Mouse (Mus musculus) hindlimb bud, embryonic 11.5 days (tissue): ENCODE measurements around the gene Cib1.

Experiments
- DNase-seq: peaks from one replicate; pipeline ENCODE4 v3.0.0-alpha.2; 2012; ENCODE audit warnings: low read depth, low spot score; ENCODE audit errors: extremely low spot score

The Cib1 gene

DNA sequence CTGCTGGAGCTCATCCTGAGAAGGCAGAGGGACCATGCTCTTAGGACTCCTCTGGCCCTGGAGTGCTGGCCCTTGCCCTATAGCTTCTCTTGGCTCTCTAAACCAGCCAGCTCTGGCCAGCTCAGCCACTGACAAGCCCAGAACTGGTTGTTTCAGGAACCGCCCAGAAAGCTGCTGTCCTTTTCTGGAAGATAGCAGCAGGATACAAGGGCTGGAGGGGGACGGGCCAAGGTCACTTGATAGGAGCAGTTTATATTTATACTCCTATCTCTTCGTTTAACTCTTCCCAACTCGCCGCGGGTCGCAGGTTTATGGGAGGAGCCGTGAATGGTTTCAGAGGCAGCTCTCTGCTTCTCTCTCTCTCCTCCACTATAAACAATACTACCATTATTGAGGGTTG is 46.6 kb downstream of the Cib1 start:
- no peak for DNase-seq

DNA sequence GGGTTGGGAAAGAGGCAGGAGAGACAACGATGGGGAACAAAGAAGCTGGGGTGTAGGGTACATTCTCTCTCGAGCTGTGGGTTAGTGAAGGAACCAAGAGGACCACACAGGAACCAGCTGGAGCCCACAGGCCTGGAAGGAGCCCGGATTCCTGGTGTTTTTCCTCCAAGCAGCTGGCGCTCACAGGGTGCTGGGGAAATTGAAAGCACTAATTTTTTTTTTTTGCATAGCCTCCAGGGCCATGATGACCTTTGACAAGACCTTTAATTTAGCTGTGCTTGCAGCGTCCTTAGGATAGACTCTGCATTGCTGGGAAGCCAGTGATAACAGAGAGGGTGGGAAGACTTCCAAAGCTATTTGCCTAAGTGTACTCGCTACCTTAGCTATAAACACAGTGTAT is 47.6 kb downstream of the Cib1 start:
- no peak for DNase-seq

DNA sequence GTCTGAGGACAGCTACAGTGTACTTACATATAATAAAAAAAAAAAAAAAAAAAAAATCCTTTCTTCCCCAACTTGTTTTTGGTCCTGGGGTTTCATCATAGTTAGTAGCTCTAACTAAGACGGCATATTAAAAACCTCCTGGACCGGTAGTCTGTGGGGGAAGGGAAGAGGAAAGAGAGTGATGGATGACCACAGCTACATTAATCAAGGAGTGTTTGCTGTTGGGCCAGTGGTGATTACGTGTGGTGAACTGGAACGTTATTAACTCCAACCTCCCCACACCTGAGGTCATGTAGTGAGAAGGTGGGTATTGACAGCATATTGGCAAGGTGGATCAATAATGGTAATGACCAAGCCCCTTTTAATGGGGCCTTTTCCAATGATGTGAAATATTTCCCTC is 48.1 kb downstream of the Cib1 start:
- no peak for DNase-seq

DNA sequence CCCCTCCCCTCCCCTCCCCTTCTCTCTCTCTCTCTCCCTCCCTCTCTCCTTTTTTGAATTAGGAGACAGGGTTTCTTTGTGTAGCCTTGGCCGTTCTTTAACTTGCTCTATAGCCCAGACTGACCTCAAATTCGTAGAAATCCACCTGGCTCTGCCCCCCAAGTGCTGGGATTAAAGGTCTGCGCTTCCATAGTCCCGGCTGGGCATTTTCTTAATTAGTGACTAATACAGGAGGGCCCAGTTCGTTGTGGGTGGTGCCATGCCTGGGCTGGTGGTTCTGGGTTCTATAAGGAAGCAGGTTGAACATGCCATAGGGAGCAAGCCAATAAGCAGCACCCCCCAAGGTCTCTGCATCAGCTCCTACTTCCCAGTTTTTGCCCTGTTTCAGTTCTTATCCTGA is 48.6 kb downstream of the Cib1 start:
- no peak for DNase-seq

DNA sequence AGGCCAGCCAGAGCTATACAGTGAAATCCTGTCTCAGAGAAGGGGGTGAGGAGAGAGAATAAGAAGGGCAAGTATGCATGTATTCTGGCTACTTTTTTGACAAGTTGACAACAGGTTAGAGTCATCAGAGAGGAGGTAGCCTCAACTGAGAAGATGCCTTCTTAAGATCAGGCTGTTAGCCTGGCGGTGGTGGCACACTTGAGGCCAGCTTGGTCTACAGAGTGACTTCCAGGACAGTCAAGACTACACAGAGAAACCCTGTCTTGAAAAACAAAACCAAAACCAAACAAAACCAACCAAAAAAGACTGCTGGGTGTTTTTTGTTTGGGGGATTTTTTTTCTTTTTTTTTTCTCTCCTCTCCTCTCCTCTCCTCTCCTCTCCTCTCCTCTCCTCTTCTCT is 49.1 kb downstream of the Cib1 start:
- DNase-seq: no peak

DNA sequence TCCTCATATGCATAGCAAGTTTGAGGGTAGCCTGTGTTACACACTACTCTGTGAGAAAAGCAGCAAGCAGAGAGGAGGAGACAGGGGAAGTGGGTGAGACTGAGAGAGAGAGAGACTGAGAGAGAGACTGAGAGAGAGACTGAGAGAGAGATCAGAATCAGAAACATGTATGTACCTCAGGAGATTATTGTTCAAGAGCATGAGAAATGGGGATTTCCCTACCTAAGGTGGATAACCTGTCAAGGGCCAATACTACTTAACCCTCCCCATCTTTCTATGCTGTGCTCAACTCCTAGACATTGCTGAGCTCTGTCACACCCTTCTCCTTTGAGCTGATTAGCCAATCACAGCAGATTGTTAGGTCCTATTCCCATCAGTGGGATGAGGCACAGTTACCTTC is 50.5 kb downstream of the Cib1 start:
- DNase-seq: no peak

DNA sequence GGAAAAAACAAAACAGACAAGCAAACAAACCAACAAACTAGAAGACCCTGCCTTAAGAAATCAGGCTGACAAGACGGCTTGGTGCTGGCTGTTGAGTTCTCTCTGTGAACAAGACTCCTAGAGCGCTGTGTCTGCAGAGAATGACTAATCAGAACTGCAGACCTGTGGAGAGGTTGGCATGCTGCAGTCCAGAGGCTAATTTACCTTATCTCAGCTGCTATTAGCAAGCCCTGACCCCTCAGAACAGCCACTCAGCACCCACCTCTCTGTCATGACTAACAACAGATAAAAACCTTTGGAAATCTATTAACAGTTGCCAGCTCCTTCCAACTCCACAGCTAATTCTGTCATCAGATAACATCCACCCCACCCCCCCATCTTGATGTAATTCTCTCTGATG is 51.5 kb downstream of the Cib1 start:
- no peak for DNase-seq

DNA sequence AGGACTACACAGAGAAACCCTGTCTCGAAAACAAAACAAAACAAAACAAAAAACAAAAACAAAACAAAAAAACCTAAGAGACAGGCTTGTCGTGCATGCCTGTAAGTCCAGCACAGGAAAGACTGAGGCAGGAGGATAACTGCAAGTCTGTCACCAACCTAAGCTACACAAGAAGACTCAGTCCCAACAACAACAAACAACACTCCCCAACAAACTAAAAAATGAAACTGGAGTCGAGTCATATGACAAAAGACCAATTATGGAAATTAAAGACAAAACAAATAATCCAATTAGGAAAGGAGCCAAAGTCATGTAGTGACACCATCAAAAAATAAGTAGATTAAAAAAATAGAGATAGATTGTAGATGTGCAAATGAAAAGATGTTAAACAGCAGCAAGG is 52.4 kb downstream of the Cib1 start:
- DNase-seq: no peak

DNA sequence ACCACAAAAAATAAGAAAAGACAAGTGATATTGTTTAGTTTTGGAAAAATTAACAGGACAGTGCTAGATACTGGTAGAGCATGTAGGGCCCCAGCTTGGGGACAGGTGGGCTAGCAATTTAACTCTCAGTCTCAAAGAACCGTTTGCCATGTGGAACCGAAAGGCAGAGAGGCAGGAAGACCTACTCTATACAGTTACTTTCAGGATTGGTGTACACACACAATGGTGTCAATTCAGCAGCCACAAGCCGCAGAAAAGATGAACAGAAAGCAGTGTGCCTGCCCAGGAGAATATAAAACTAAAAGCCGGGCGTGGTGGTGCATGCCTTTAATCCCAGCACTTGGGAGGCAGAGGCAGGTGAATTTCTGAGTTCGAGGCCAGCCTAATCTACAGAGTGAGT is 52.8 kb downstream of the Cib1 start:
- no peak for DNase-seq

DNA sequence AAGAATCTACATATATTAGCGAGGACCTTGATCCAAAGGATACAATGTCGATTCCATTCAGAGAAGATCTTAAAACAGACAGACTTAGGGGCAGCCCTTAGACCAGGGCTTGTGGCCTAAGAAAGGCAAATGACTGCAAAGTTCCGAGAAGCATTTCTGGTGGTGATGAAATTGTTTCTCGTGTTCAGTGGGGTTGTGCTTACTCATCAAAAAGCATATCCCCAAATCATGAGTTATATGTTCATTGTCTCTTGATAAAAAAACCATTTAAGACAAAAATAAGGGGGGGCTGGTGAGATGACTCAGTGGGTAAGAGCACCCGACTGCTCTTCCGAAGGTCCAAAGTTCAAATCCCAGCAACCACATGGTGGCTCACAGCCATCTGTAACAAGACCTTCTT is 53.3 kb downstream of the Cib1 start:
- no peak for DNase-seq

DNA sequence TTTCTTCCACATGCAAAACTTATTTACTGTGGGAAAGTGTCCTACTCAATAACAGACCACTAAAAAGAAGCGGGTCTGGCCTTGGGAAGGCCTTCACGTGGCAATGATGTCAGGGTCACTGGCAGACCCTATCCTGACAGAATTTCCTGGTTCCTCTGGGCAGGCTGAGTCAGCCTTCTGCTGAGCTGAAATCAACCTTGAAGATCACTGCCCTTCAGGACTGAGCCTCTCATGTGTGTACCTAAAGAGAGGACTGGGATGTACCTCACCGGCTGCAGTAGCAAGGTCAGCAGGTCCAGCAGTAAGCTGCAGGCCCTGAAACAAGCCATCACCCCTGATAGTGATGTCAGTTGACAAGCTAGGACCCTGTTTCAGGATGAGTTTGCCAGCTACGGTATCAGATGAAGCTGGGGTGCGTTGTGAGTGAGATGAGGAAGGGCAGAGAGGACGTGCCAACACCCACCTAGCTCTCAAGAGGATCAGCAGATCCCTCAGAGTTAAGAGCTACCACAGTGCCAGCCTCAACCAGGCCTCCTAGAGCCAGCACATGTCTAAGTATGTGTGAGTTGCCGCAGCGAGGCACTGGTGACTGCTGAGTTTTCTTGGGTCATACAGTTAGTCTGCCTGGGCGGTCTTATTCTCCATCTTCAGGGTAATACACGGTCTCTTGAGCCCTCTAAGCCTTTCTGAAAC is 54.4 kb downstream of the Cib1 start:
- DNase-seq: no peak

DNA sequence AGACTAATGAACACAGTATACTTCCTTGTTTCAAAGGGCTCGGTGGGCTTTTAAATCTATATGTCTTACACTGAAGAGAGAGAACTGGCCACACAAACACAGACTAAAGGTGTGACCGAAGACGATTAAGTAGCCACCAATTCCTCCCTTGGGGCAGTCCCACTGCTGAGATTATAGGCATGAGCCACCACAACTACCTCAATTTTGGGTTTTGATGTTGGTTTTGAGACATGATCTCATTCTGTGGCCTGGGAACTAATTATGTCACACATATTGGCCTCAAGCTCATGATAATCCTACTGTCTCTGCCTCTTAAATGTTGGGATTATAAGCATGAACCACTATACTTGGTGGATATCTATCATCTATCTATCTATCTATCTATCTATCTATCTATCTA is 55.2 kb downstream of the Cib1 start:
- no peak for DNase-seq
